Mouse (Mus musculus): ENCODE measurements around the gene Dok5. TPM values are rescaled to one million over a fixed set of nuclear protein-coding genes. Genes with fewer than 3 reads are reported as not detected.

Gene Dok5
- total RNA-seq, 2 experiments from 2014 or later: 35.9 to 38.6 TPM

- no peak for DNase-seq (ENCODE audit: low spot score in 2 of 2)
- intact Hi-C loops (cut with DNase I): loop anchor here (5.0 kb wide), 2 partner anchors 114 to 116 kb away; no protein-coding TSS in a partner anchor
Observed at GRCm38 (mm10) chr2:170733671-170734070, 2.1 kb downstream of the Dok5 start.

- intact Hi-C loops (cut with DNase I): loop anchor here (5.0 kb wide), 2 partner anchors 113 to 117 kb away; no protein-coding TSS in a partner anchor
- no peak for DNase-seq (ENCODE audit: low spot score in 2 of 2)
Observed at GRCm38 (mm10) chr2:170734446-170734845, 2.8 kb downstream of the Dok5 start.

GRCm38 (mm10) chr2:170738446-170738845 is 6.8 kb downstream of the Dok5 start:
- DNase-seq (ENCODE audit: low spot score in 2 of 2): peak; percentile 64 to 96
- intact Hi-C loops (cut with DNase I): no loop called here

- intact Hi-C loops (cut with DNase I): no loop called here
- DNase-seq (ENCODE audit: low spot score in 2 of 2): no peak
Observed at GRCm38 (mm10) chr2:170738891-170739290, 7.3 kb downstream of the Dok5 start.

GRCm38 (mm10) chr2:170739713-170740365 is 8.2 kb downstream of the Dok5 start:
- intact Hi-C loops (cut with DNase I): loop anchor here (1.0 kb wide), 1 partner anchor 27 kb away; no protein-coding TSS in a partner anchor

GRCm38 (mm10) chr2:170743521-170743920 is 11.9 kb downstream of the Dok5 start:
- intact Hi-C loops (cut with DNase I): no loop called here
- DNase-seq (ENCODE audit: low spot score in 2 of 2): no peak

More at GRCm38 (mm10) chr2:170739713-170740365, 8.2 kb downstream of the Dok5 start:
- peak in 1 of 2 experiments; percentile 70 for DNase-seq (ENCODE audit: low spot score in 2 of 2)

- intact Hi-C loops (cut with DNase I): no loop called here
- no peak for DNase-seq (ENCODE audit: low spot score in 2 of 2)
Observed at GRCm38 (mm10) chr2:170748901-170749300, 17.3 kb downstream of the Dok5 start.

- no peak for DNase-seq (ENCODE audit: low spot score in 2 of 2)
- intact Hi-C loops (cut with DNase I): no loop called here
Observed at GRCm38 (mm10) chr2:170752191-170752850, 20.7 kb downstream of the Dok5 start.

- DNase-seq (ENCODE audit: low spot score in 2 of 2): no peak
- intact Hi-C loops (cut with DNase I): no loop called here
Observed at GRCm38 (mm10) chr2:170755817-170756216, 24.2 kb downstream of the Dok5 start.

- DNase-seq (ENCODE audit: low spot score in 2 of 2): no peak
- intact Hi-C loops (cut with DNase I): no loop called here
Observed at GRCm38 (mm10) chr2:170756667-170757066, 25.1 kb downstream of the Dok5 start.

GRCm38 (mm10) chr2:170757228-170757875 is 25.7 kb downstream of the Dok5 start:
- DNase-seq (ENCODE audit: low spot score in 2 of 2): no peak
- intact Hi-C loops (cut with DNase I): no loop called here

- intact Hi-C loops (cut with DNase I): no loop called here
- no peak for DNase-seq (ENCODE audit: low spot score in 2 of 2)
Observed at GRCm38 (mm10) chr2:170758201-170758600, 26.6 kb downstream of the Dok5 start.

- intact Hi-C loops (cut with DNase I): no loop called here
- peak in 1 of 2 experiments; percentile 62 for DNase-seq (ENCODE audit: low spot score in 2 of 2)
Observed at GRCm38 (mm10) chr2:170764704-170765103, 33.1 kb downstream of the Dok5 start.

- intact Hi-C loops (cut with DNase I): loop anchor here (1.0 to 2.0 kb wide), 2 partner anchors 27 to 36 kb away; partner anchors contain the start of gene Dok5
Observed at GRCm38 (mm10) chr2:170767243-170767642, 35.6 kb downstream of the Dok5 start.

GRCm38 (mm10) chr2:170768699-170769098 is 37.1 kb downstream of the Dok5 start:
- DNase-seq (ENCODE audit: low spot score in 2 of 2): no peak
- intact Hi-C loops (cut with DNase I): no loop called here

More at GRCm38 (mm10) chr2:170767243-170767642, 35.6 kb downstream of the Dok5 start:
- DNase-seq (ENCODE audit: low spot score in 2 of 2): peak; percentile 52 to 96

GRCm38 (mm10) chr2:170771555-170771954 is 39.9 kb downstream of the Dok5 start:
- intact Hi-C loops (cut with DNase I): loop anchor here (10.0 kb wide), 1 partner anchor 1443 kb away; no protein-coding TSS in a partner anchor
- no peak for DNase-seq (ENCODE audit: low spot score in 2 of 2)

- no peak for DNase-seq (ENCODE audit: low spot score in 2 of 2)
- intact Hi-C loops (cut with DNase I): loop anchor here (10.0 kb wide), 1 partner anchor 1442 kb away; no protein-coding TSS in a partner anchor
Observed at GRCm38 (mm10) chr2:170772126-170772884, 40.7 kb downstream of the Dok5 start.

- intact Hi-C loops (cut with DNase I): loop anchor here (10.0 kb wide), 1 partner anchor 1442 kb away; no protein-coding TSS in a partner anchor
- no peak for DNase-seq (ENCODE audit: low spot score in 2 of 2)
Observed at GRCm38 (mm10) chr2:170772885-170773270, 41.3 kb downstream of the Dok5 start.

- intact Hi-C loops (cut with DNase I): loop anchor here (10.0 kb wide), 1 partner anchor 1439 kb away; no protein-coding TSS in a partner anchor
- DNase-seq (ENCODE audit: low spot score in 2 of 2): no peak
Observed at GRCm38 (mm10) chr2:170775577-170775976, 44.0 kb downstream of the Dok5 start.
